Mouse (Mus musculus): ENCODE results near the gene Togaram2.

DNA sequence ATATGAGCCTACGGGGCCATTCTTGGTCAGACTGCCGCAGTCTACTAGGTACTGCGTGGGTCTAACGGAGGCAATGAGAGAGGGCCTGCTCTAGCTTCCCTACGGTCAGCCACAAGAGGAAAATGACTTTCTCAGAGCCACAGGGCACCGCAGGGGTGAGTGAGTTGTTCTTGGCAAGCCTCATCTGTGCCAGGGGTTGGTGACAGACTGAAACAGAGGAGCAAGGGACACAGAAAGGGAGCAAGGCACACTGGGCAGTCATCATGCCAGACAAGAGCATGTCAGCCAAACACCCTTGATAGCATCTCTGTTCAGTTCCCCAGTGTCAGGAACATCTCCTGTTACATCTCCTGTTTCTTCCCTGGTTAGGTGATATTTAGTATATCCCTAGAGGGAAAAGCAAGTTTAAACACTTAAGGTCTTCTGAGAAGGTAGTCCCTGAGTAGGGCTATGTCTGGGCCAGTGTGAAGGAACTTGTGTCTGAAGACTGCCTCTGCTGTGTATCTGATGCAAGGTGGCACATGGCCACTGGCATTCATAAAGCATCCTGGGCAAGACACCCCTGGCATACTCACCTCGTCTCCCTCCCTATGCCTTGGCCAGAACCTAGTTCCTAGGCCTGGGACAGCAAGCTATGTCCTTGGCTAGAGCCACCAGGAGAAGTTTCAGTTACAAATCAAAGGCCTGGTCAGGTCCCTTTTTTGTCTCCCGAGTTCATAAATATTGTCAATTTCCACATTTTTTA lies 45.0 kb downstream of the Togaram2 start:
- TF ChIP-seq POLR2A (IDR thresholded peaks at IDR 0.05; ENCODE audit: borderline replicate concordance, insufficient read depth, low read length) (no peak), CTCF (IDR thresholded peaks at IDR 0.05; ENCODE audit: borderline replicate concordance, insufficient read depth, low read depth, low read length) (no peak)

All from cerebellum, adult 2 months (tissue).